Mouse (Mus musculus) brain, adult 2 months (tissue): Measurements from ENCODE around the gene Stac.

Experiments used
- DNase-seq: peaks from one replicate; pipeline ENCODE4 v3.0.0; 2011; ENCODE audit warnings: low read depth, low spot score

The Stac gene

DNA sequence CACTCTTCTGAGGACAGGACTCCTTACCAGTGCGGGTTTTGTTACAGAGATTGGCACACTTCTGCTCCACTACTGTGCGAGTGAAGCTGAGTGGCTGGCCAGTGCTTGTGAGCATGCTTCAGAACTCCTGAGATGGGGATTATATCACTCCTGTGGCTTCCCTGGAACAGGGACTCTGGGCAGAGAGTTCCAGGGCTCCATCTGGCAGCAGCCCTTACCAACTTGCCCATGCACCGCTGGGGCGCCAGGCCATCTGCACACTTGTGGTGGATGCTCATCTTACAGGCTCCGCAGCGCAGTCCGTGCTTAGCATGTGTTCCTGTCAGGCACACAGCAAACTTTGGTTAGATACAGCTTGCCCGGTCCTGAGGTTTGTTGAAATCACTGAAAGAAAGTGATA lies 83.5 kb downstream of the Stac start:
- DNase-seq = no peak

GRCm38 (mm10) chr9:111587527-111587926 lies 102.6 kb downstream of the Stac start:
- DNase-seq = no peak

- peak; percentile 37 for DNase-seq
Observed at GRCm38 (mm10) chr9:111578784-111579183, 111.4 kb downstream of the Stac start.

- DNase-seq = no peak
Observed at GRCm38 (mm10) chr9:111577453-111577852, 112.7 kb downstream of the Stac start.

GRCm38 (mm10) chr9:111575889-111576288 lies 114.3 kb downstream of the Stac start:
- DNase-seq = no peak

DNA sequence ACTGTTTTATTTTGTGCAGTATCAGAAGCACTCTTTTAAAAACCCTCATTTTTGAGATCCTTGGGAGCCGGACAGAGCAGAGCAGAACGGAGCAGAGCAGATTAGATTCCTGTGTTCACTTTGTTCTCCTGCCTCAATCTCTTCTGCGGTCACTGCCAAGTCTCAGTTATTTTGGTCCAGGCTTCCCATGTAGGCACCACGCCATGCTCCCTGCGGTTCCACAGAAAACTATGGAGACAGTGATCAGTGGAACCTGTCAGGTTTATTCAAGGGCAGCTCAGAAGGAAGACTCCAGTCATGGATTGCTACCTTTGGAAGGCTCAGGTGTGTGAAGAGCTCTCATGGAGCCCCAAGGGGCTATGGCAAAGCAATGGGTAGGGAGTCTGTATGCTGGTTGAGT lies 116.3 kb downstream of the Stac start:
- peak; percentile 31 for DNase-seq

- DNase-seq = no peak
Observed at GRCm38 (mm10) chr9:111571619-111572018, 118.5 kb downstream of the Stac start.

- no peak for DNase-seq
Observed at GRCm38 (mm10) chr9:111564176-111564575, 126.0 kb downstream of the Stac start.

- no peak for DNase-seq
Observed at GRCm38 (mm10) chr9:111563226-111563625, 126.9 kb downstream of the Stac start.

GRCm38 (mm10) chr9:111562217-111562988 lies 127.7 kb downstream of the Stac start:
- DNase-seq = peak; percentile 41

DNA sequence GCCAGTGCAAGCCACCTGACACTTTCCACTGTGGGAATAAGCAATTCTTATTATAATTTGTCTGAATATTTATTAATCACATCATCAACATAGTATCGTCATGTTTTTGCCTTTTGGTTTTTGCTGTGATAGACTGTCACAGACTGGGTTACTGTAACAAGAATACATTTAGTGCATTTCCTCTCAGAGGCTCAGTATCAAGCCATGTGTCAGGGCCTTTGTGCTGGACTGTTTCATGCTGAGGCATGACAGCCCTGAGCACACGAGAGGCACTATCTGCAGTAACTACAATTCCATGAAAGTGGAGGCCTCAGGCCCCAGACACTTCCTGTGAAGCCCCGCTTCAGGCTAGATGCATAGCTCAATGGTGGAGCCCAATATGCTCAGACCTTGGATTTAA lies 133.4 kb downstream of the Stac start:
- no peak for DNase-seq

DNA sequence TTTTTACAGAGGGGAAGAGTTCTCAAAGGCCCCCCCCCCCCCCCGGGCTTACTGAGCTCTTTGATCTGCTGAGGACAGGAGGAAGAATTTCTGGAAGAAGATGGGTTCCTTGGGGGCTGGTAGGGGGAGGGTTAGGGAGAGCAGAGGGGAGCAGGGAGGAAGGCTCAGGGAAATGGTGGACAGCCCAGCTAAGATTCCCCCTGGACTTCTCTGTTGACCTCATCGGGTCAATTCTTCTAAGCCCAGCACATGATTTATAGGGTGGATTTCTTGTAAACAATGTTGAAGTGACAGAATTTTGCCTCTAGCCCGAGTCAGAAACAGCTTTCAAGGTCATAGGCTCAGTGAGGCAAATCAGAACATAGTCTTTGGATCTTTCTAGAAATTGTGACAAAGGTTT lies 137.3 kb downstream of the Stac start:
- DNase-seq = no peak

DNA sequence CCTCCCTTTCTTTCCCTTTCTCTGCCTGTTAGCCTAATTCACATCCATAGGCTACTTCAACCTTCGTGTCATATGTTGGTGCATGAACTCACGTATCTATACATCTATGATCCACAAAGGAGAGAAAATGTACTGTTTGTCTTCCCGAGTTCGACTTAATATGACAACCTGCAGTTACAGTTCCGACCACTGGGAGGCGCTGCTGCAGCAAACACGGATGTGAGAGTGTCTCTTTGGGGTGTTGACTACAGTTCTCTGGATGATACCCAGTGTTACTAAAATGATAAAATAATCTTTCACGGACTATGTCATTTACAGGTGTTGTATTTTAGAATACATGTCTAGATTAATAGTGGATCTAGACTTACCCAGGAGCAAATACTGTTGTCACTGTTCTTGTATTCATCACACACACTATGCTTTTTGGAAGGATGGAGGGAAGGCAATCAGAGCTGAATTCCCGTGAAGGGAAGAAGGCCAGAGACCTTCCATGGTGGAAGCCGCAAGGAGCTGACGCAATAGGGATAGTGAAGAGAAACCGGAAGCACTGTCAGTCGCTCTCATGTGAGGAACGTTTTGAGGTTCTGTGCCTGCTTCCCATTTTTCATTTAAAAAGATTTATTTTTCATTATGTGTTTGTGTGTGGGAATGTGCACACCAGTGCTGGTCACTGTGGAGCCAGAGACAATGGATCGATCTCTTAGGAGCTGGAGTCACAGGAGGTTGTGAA lies 138.5 kb downstream of the Stac start:
- DNase-seq = peak; percentile 12

DNA sequence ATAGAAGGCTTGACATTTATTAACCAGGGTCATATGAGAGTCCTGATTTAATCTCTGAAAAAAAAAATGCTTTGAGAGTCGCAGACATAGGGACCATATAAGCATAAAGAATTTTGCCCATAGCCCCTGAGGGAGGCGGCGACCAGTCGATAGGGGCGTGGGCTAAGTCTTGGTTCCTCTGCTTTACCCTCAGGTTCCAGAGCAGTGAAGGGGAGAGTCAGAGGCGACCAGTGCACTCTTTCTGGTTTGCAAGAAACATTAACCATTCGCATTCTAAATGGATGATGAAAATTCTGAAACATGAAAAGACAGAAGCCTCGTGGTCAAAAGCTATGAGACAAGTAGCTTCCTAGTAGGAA lies 139.2 kb downstream of the Stac start:
- DNase-seq = no peak

DNA sequence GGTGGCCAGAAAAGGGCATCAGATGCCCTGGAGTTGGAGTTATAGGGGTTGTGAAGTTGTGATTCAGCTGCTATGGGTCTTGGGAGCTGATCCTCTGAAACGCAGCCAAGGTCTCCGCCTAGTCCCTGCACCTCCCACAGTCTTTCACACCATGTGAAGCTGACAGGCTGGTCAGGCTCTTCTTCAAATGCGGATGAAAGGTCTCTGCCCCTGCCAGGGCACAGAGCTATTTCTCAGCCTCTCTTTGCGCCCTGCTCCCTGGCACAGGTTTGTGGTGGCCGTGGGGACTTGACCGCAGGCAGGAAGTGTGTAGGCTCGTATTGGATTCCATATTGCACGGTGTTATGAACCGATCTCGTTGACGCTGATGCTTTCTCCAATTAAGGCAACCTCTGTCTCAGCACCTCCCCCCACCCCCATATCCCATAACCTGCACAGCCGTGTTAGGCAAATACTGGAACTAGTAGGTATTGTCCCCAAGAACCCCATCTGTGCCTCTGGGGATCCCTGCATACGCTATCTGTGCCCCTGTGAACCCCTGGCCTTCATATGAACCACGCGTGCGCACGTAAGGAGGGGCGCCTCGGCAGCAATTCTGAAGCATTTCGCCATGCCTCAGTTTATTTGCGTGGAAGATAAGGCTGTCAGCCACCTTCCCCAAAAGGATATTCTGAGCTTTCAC lies 139.7 kb downstream of the Stac start:
- DNase-seq = no peak

- peak; percentile 7 for DNase-seq
Observed at GRCm38 (mm10) chr9:111542663-111543062, 147.5 kb downstream of the Stac start.

DNA sequence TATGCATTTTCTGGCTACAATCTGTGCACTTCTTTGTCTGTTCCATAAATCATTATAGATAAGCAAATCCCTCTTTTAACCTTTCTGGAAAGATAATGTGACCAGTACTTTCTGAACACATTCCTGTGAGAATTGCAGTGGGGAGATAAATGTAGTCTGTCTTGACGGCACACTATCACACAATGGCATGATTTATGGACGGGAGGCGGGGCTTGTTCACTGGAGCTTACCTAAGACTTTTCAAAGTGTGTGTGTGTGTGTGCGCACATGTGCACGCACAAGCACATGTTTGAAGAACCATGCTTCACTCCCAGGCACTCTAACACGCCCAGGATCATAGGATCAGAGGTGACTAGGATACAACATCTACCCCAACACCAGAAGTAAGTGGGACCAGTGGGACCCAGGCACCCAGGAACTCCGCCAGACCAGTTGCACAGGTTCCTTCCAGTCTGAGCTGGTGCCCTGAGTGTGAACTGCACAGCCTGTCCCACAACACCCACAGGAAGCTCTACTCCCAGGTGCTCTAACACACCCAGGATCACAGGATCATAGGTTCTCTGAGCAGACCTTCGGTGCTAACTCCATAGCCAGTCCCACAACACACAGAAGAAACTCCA lies 154.6 kb downstream of the Stac start:
- DNase-seq = no peak

DNA sequence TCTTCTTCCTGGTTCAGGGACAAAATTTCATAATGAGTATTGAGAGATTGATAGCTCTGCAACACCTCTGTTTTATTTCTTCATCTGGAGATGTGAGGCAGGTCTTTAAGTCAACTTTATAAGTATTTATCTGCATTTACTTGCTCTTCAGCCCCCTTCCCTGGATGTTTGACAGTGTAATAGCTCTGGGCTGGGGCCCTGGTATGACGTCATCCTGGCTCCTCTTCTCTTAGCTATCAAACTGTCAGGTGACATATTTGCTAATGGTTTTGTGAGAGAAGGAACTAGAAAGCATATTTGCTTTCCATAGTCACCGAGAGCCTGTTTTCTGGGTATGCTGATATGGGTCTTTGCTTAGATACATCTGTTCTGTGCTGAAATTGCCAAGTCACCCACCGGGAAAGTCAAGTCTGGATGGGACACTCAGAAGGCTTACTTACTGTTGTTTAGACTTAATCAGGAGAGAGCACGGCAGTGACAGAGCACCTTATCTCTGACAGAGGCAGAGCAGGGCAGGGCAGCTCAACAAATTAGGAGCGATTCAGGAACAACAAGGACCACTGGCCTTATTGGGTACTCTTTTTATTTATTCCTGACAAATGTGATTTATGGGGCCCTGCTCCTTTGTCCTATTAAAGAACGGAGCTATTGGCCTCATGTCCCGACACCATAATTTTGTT lies 155.3 kb downstream of the Stac start:
- no peak for DNase-seq

DNA sequence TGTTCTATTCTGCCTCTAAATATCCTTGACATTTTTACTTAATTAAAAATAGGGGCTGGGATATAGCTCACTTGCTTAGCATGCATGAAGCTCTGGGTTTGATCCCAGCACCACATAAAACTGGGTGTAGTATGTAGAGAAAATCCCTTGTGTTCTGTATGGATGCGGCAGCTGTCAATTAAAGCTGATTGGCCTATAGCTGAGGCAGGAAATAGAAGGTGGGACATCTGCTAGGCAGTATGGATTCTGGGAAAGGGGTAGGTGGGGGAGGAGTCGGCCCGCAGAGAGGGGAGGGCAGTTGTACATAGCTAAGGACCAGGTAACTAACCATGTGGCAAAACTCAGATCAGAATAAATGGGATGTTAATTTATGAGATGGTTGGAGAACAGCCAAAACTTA lies 166.3 kb downstream of the Stac start:
- DNase-seq = no peak

- no peak for DNase-seq
Observed at GRCm38 (mm10) chr9:111523111-111523510, 167.0 kb downstream of the Stac start.

DNA sequence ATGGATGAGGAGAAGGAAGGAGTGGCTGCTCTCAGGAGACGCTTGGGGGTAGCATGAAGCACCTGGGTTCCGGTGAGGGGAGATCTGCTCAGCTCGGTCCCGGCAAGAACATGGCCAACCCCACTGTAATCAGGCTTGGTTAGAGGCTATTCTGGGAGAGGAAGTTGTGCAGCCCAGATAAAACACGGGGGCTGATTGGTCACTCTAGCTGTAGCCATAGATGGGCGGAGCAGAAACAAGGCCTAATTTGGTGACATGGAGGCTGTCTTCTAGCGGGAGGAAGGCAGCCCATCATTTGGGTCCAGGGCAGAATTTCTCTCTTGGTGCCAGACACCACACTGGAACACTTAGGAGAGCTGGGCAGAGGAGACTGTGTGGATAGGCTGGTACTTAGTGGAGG lies 167.9 kb downstream of the Stac start:
- DNase-seq = no peak

DNA sequence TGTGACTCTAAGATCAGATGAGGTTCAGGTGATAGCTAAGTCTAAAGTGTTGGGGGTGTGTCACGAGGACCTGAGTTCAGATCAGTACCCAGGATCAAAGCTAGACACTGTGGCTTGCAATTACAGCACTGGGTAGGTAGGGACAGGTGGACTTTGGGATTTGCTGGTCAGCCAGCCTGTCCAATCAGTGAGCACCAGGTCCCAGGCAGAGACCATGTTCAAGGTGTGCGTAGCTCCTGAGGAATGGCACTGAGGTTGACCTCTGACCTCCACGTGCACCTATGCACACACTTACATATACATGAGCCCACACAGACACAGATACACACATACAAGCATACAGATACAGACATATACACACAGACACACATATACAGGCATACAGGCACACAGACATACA lies 174.6 kb downstream of the Stac start:
- no peak for DNase-seq
